Mouse (Mus musculus) kidney, postnatal 25 days (tissue): ENCODE measurements around the gene Zfp143.
"Not testable (repeated sequence)": the region's sequence is repeated elsewhere in the genome, so short reads cannot be mapped to it uniquely, and the experiment has no call there.

ENCODE experiments used
- DNase-seq, 2 experiments: peaks; one replicate each; pipeline ENCODE4 v3.0.0; 2021; ENCODE audit warnings: mixed read lengths in 2 of 2

Zfp143 gene

DNA sequence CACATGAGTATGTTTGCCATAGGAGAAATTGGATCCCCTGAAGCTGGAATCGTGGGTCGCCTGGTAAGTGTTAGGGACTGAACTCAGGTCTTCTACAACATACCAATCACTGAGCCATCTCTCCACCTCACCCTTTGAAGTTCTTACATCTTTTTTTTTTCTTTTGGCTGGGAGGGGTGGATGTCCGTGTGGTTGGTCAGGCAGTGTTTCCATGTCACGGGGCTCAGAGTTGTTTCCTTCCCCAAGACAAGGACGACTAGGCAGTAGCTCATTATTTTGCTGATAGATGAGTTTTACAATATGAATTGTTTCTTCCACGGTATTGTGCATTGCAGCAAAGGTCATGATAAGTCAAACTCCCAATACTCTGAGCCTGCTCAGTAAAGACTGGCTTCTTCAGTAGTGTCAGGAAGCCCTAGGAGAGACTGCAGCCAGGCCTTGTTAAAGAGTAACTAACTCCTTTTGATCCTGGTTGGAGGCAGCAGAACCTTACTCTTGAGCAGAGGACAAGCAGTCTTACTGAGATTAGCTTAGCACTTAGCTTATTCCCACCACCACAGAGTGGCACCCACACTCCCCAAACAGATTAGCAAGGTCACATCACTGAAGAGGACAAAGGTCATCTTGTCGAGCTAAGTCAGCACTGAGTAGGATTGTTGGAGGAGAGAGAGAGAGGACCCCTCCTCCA is 36.2 kb downstream of the Zfp143 start:
- DNase-seq: peak; percentile 54 to 79

DNA sequence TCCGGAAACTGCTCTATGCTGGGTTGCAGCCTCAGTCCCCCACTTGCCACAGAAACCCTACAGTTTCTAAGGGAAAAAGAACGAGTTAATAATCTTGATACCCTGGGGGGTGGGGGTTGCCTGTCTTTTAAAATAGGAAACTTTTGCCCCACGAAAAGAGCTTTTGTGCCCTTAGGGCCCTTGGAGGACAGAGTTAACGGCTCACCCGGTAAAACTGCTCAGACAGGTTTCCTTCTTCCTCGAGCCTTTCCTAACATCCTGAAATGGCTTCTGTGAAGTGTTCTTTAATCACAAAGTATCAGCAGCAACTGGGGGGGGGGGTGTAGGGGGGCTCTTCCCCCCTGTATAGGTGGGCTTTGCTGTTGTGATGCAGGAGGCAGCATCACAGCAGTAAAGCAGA is 39.8 kb downstream of the Zfp143 start:
- DNase-seq: no peak

DNA sequence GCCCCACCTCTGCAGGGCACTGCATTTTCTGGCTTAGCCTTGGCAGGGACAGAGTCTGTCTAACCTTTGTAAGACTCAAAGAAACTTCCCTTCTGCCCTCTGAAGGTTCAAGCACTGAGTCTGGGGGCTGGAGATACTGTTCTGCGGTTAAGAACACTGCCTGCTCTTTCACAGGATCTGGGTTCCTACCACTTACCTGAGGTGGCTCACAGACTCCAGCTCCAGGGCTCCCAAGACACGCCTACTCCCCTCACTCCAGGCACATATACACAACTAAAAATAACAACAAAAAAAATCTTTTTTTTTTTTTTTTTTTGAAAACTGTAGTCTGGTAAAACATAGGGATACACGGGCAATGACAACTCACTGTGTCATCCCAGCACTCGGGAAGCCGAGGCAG is 40.2 kb downstream of the Zfp143 start:
- DNase-seq: no peak

DNA sequence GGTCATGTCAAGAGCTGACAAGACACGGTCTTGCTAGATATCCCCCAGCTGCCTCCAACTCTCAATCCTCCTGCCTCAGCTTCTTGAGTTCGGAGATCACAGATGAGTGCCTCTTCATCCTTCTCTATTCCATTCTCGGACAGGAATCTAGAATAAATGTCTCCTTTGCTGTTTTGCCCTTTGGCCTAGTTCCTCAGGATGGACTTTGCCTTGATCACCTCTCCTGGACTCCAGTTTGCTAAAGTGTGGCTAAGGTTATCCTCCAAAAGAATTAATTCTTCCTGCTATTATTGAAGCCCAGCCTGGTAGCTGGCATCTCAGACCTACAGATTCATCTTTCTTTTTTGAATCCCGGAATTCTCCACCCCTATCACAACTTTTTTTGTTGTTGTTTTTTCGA is 44.0 kb downstream of the Zfp143 start:
- DNase-seq: peak; percentile 39 to 57

DNA sequence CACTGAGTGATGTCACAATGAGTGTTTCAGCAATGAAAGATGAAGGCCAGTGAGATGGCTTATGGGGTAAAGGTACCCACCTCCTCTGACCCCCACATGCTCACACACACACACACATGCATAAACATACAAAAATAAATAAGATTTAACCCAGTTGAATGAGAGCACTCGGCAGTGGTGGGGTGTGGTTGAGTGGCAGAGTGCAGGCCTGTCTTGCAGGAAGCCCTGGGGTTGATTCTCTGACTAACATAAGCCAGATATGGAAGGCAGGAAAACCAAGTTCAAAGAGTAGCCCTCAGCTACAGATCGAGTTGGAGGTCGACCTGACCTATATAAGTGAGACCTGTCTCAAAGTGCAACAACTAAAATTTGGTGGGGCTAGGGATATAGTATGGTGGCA is 45.6 kb downstream of the Zfp143 start:
- DNase-seq: no peak

DNA sequence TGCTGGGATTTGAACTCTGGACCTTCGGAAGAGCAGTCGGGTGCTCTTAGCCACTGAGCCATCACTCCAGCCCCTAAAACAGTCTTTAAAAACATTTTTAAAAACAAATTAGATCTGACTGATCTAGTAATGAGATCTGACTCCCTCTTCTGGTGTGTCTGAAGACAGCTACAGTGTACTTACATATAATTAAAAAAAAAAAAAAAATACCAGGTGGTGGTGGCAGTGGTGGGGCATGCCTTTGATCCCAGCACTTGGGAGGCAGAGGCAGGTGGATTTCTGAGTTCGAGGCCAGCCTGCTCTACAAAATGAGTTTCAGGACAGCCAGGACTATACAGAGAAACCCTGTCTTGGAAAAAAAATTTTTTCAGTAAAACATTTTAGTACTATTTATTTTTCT is 47.5 kb downstream of the Zfp143 start:
- DNase-seq: not testable (repeated sequence)

DNA sequence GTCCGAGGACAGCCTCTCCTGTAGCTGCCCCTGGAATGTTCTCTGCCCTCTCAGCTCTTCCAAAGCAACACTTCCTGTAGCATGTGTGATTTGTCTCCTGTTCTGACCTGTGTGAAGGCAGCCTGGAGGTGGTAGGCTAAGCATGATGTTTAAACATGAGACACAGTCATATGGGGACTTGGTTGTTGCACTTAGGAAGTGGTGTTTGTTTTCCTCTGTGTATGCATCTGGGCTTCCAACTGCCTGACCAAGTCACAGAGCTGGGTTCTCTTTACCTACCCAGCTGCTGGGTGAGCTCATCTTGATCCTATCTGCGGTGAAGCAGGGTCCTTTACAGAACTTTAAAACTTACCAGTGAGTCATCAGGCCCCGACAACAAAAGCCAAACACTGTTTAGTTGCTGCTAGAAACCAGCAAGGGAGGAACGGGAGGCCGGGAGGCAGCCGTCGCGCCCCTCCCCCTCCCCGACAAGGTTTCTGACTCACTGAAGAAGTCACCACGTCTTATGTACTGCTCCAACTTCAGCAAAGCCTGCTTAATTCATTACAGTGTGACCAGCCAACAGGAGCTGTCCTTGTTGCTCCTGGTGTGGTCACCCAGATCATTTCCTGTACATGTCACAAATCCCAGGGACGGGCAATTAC is 48.1 kb downstream of the Zfp143 start:
- peak; percentile 69 to 80 for DNase-seq

DNA sequence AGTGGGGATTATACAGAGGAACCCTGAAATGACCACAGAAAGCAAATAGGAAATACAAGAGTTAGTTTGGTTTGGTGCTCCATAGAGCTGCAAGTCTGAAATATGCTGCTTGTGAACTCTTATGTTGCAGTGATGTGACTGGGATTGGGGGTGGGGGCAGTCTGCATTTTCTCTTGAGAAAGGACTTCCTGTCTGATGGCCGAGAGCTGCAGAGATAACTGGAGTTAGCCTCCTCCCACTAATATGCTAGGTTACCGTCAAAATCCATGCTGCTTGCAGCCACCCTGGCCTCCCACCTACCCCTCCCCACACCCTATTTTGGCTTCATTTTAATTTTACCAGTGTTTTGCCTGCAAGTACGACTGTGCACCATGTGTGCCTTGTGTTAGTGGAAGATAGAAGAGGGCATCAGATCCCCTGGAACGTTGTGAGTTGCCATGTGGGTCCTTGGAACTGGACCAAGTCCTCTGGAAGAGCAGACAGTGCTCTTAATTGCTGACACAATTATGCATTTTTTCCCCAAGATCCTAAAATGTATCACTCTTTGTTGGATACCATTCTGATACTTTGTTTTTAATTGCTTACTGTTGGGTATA is 49.1 kb downstream of the Zfp143 start:
- no peak for DNase-seq

DNA sequence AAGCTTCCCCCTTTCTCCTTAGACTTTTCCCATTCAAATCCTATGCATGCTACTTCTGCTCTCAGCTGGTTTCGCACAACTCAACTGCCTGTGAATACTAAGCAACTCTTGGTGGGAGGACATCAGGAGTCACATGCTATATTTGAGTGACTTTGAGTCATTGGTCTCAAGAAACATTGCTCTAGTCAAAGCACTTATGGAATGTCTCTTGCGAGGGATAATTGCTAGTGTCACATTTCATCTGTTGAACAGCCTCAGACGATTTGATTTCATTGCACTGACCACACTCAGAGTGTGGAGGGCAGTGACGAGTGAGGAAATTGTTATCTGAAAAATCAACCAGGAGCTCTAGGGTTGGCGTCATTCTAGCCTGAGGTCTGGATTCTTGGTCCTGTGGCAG is 53.7 kb downstream of the Zfp143 start:
- no peak for DNase-seq

DNA sequence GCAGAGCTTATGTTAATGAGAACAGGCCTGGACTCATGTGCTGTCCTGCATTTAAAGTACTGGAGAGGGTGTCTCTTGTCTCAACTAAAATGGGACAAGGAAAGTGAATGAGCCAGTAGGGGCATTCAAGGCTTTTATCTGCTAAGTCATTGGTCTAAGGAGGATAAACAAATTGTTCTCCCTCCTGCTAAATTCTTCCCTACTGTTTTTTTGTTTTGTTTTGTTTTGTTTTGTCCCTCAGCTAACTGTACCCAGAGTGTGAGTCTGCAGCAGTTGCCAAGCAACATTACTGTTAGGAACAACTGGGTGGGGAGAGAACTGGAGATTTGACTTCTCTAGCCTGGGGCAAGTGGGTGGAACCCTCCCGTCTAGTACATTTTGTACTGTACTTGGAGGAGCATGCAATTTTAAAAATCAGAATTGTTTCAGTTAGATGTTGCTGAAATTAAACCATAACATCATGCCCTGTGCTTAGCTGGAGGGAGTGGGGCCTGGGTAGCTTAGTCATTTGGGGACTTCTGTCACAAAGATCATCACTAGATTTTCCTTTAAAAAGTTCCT is 55.8 kb downstream of the Zfp143 start:
- DNase-seq: peak; percentile 55 to 88

DNA sequence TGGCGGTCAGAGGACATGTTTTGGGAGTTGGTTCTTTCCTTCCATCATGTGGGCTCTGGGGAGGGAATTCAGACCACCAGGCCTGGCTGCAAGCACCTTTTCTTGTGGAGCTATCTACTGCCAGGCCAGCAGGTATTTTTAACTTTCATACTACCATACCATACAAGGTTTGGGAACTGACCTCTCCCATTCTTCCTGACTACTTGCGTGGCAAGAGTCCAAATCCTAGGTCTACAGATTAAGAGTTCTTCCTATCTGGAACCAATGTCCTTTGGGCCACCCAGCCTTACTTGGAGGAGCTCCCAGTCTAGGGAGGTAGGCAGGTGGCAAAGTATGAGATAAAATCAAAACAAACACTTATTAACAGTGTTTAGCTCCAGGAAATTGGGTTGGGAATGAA is 57.4 kb downstream of the Zfp143 start:
- peak in 1 of 2 experiments; percentile 40 for DNase-seq

DNA sequence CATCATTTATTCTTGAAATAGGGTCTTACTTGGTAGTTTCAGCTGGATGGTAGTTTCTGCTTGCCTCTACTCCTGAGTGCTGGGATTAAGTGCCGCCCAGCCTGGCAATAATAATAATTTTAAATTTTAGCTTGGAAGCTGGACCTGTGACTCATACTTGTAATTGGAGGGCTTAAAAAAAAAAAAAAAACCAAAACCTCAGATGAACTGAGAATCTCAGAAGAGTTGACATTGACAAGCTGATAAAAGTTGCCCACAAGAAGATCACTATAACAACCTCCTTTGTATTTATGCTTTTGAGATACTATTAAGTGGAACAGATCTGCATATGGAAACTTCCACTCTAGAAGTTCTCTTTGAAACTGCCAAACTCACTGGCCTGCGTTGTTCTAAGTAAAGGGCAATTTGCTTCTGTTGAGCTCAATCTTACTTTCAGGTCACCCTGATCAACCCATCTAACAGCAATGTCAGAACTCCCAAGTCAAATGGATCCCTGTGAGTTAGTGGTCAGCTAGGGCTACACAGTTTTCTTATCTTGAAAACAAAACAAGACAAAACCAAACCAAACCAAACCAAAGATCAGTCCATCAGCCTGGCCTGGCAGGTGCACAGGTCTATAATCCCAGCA is 59.3 kb downstream of the Zfp143 start:
- DNase-seq: no peak

DNA sequence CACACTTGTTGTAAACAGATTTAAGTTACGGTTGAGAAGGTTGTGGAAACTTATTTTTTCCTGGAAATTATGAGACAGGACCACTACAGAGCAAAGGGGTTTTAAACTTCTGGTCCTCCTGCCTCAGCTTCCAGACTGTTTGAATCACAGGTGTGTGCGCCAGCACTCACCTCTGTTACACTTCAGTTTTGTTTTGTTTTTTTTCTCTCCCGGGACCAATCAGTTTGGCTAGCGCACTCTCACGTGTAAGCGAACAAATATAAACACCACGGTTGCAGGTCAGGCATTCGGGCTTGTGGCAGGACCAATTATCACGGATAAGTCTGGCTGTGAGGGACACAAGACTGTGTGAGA is 60.1 kb downstream of the Zfp143 start:
- no peak for DNase-seq

DNA sequence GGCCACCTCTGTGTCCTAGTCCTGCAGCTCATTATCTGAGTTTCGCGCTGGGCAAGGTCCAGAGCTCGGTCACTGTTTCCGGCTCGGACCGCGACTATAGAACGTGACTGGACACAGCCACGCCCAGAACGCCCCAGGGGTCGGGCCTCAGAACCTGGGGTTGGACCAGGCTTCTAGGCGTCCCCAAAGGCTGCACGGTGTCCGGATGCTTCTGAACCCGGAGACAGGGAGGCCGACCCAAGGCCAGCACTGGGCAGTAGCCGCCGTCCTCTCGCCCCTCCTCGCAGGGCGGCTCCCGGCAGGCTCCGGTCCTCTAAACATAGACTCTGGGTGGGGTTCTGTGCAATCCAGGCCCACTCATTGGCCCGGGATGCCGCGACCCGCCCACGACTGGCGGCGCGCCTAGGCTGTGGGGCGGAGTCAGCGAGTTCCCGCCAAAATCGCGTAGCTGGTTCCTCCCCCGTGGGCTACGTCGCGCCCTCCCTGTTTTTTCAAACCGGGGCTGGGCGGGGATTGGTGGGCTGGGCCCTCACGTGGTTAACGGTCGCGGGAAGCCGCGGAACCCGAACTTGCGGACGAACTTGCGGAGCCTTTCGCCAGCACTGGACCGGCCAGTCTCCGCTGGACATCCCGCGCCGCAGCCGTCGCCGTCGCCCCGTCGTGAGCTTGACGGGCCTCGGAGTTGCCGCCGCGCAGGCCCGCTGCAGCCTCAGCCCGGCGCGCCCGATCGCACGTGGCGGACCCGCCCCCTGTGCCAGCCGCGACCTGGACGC is 60.7 kb downstream of the Zfp143 start, which contains the start of gene Wee1:
TSS of gene Wee1 (plus strand) at position 531 of the 773 bp plus-strand sequence.
- peak; percentile 97 to 99 for DNase-seq

DNA sequence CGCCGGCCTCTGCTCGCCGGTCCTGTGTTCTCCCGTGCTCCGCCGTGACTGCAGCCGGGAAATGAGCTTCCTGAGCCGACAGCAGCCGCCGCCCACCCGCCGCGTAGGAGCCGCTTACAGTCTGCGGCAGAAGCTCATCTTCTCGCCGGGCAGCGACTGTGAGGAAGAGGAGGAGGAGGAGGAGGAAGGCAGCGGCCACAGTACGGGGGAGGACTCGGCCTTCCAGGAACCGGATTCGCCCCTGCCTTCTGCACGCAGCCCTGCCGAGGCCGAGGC is 61.2 kb downstream of the Zfp143 start:
- DNase-seq: no peak

DNA sequence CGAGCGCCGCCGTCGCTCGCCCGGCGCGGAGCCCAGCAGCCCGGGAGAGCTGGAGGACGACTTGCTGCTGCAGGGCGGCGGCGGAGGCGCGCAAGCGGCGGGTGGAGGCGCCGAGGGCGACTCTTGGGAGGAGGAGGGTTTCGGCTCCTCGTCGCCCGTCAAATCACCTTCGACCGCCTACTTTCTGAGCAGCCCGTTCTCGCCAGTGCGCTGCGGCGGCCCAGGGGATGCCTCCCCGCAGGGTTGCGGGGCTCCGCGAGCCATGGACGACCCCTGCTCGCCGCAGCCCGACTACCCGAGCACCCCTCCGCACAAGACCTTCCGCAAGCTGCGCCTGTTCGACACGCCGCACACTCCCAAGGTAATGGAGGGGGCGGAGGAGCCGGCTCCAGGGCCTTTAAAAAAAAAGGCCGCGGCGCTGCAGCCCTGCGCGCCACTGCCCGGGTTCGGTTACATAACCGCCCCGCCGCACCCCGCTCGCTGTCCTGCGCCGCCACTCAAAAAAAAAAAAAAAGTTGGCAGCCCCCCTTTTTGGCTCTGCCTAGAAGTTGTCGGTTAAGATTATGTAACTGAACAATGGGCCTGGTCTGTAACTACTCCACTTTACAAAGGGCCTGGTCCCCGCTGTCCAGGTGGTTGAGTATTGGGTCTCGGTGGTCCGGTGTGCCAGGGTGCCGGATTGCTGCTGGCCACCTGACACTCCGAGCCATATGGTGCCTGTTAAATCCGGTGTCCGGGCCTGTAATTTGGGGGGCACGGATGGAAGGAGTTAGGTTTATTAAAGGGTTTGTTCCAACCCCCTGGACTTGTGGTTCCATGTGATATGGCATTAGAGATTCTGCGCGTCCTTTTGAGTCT is 61.8 kb downstream of the Zfp143 start:
- peak; percentile 64 to 93 for DNase-seq

DNA sequence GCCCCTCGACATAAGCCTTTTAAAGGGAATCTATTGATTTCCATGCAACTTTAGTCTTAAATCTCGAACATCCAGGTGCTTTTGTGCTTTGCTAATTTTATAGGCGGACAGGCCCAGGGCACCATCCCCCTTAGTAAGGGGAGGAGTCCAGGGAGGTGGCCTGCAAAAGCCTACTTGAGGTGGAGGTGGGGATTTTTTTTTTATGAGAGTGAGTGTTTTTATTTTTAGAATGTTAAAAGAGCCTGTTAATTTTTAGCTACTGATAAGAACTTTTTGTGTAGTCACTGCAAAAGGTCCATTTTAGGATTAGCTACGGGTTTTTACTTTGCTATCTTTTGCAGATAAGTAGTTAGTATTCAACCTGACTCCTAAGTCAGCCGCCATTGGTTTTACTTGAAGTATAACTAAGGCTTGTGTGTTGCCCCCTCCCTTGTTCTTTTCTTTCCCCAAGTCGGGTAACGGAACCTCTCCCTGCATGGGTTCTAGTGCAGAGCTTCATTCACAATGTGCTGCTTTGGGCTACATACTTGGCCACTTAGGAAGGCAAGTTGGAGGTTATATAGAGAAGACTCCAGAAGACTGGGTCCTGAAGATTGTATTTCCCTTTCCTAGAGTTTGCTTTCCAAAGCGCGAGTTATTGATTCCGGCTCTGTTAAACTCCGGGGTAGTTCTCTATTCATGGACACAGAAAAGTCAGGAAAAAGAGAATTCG is 63.0 kb downstream of the Zfp143 start:
- peak in 1 of 2 experiments; percentile 77 for DNase-seq

DNA sequence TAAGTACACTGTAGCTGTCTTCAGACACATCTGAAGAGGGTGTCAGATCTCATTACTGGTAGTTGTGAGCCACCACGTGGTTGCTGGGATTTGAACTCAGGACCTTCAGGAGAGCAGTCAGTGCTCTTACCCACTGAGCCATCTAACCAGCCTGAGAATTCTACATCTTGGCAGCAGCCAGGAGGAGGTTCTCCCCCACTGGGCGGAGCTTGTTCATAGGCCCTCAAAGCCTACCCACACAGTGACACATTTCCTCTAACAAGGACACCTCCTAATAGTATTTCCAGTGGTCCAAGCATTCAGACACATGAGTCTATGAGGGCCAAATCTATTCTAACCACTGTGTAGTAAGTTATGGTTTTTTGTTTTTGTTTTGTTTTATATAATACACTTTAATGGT is 67.5 kb downstream of the Zfp143 start:
- DNase-seq: no peak

DNA sequence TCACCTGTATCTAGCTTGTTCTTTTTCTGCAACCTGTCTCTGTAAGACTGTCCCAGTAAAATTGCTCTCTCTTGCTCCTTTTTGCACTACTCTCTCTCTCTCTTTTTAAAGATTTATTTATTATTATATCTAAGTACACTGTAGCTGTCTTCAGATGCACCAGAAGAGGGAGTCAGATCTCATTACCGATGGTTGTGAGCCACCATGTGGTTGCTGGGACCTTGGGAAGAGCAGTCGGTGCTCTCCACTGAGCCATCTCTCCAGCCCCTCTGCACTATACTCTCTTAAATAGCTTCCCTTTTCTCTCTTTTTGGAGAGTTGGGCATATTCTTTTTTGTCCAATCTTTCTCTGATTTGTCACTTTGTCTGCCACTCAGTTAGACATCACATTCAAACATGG is 71.3 kb downstream of the Zfp143 start:
- not testable (repeated sequence) for DNase-seq

DNA sequence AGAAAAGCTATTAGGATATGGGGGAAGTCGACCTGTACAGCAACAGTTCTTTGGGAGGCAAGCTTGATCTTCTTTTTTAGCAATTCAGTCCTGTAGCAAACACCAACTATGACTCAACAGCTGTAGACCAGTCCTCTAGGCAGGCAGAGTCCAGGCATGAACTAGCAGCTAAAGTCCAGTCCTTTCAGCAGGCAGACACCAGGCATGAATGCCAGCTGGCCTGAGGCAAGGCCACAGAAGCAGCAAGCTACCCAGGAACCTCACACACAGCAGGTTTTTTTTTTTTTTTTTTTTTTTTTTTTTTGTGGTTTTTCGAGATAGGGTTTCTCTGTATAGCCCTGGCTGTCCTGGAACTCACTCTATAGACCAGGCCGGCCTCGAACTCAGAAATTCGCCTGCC is 73.0 kb downstream of the Zfp143 start:
- DNase-seq: peak in 1 of 2 experiments; percentile 49

DNA sequence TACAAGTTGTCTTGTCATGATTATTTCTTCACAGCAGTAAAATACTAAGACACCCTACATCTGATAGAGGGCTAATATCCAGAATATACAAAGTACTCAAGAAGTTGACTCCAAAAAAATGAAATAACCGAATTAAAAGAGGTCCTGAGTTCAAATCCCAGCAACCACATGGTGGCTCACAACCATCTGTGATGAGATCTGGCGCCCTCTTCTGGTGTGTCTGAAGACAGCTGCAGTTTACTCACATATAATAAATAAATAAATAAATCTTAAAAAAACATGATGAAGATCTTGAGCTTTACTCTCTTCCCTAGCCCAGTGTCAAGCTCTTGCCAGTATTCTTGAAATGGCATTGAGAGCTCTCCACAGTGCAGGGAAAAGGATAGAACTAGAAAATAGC is 77.5 kb downstream of the Zfp143 start:
- DNase-seq: no peak
